Mouse (Mus musculus) testis, adult 2 months (tissue): ENCODE measurements at regions not wholly inside any gene's neighbourhood (a gene's known extent, or its start where the extent isn't known, plus 50 kb on each side); places are given as distances from the start of the nearest gene placed in this dataset.
A peak's percentile ranks its signal among the peaks of the same experiment; 100 is the strongest.

Experiments
- H3K27ac ChIP-seq: fragments of 200-500 bp; 2 replicates; pipeline ENCODE4 v1.5.1; 2012; ENCODE audit warnings: low read depth, low read length; ENCODE audit not compliant: control insufficient read depth, insufficient read depth
- H3K27me3 ChIP-seq: fragments of 200-500 bp; 2 replicates; pipeline ENCODE4 v1.6.1; 2012; ENCODE audit warnings: mild to moderate bottlenecking, low read length, moderate library complexity; ENCODE audit not compliant: control insufficient read depth, insufficient read depth
- H3K36me3 ChIP-seq: fragments of 200-500 bp; 2 replicates; pipeline ENCODE4 v1.6.1; 2012; ENCODE audit warnings: mild to moderate bottlenecking, low read length; ENCODE audit not compliant: control insufficient read depth, insufficient read depth
- H3K4me1 ChIP-seq: fragments of 200-500 bp; 2 replicates; pipeline ENCODE4 v1.6.1; 2012; ENCODE audit warnings: low read length; ENCODE audit not compliant: control insufficient read depth, insufficient read depth
- H3K4me3 ChIP-seq: fragments of 200-500 bp; 2 replicates; pipeline ENCODE4 v1.5.1; 2012; ENCODE audit warnings: low read depth, mild to moderate bottlenecking, low read length, moderate library complexity, mixed read lengths; ENCODE audit not compliant: control insufficient read depth
- CTCF ChIP-seq: fragments of 200-500 bp; IDR thresholded peaks from 2 replicates; pipeline ENCODE4 v1.5.1; 2012; ENCODE audit warnings: low read depth, mild to moderate bottlenecking, inconsistent platforms, low read length, moderate library complexity; ENCODE audit not compliant: control insufficient read depth, insufficient read depth, insufficient replicate concordance
- POLR2A ChIP-seq: fragments of 200-500 bp; IDR thresholded peaks from 2 replicates; pipeline ENCODE4 v1.6.1; 2012; ENCODE audit warnings: low read depth, mild to moderate bottlenecking, inconsistent platforms, low read length, moderate library complexity; ENCODE audit not compliant: control insufficient read depth

GRCm38 (mm10) chr3:149233691-149234131, 243.4 kb upstream of the Adgrl2 start:
- Histone ChIP-seq H3K27me3 (no peaks in the 10 kb centered on the region), H3K27ac (peak overlapping the region; percentile 59), H3K36me3 (no peaks in the 10 kb centered on the region), H3K4me1 (no peaks in the 10 kb centered on the region), H3K4me3 (no peak overlapping the region)
- TF ChIP-seq CTCF (no peak), POLR2A (no peak)

DNA sequence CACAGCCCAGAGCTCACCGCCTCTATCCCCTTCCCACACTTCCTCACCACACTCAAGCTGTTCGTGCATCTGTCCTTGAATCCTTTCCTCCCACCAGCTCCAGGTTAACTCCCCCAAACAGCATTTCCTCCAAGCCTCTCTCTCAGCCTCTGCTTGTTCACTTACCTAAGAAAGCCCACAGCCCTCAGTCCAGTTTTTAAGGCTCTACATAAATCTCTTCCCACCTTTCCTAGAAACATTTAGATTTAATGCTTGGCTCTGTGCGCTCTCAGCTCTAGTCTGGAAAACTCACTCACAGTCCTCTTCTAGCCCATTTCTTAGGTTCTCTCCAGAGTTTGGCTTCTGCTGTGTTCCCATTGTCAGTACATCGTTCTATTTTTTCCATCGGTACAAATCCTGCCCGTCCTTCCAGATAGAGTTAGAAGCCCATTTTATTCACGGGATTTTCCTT, 242.9 kb upstream of the Adgrl2 start:
- Histone ChIP-seq H3K27ac (peak overlapping the region; percentile 59), H3K27me3 (no peaks in the 10 kb centered on the region), H3K4me1 (no peaks in the 10 kb centered on the region), H3K36me3 (no peaks in the 10 kb centered on the region), H3K4me3 (no peak overlapping the region)
- TF ChIP-seq POLR2A = no peak
- TF ChIP-seq CTCF = no peak

GRCm38 (mm10) chr3:149231346-149231745, 241.0 kb upstream of the Adgrl2 start:
- no peak for TF ChIP-seq CTCF
- TF ChIP-seq POLR2A = no peak

GRCm38 (mm10) chr3:149227556-149227955, 237.2 kb upstream of the Adgrl2 start:
- H3K36me3 ChIP-seq = no peaks in the 10 kb centered on the region
- H3K4me1 ChIP-seq = no peaks in the 10 kb centered on the region
- H3K27me3 ChIP-seq = no peaks in the 10 kb centered on the region
- TF ChIP-seq POLR2A (no peak), CTCF (no peak)
- no peak overlapping the region for H3K27ac ChIP-seq
- no peak overlapping the region for H3K4me3 ChIP-seq

More at GRCm38 (mm10) chr3:149231346-149231745, 241.0 kb upstream of the Adgrl2 start:
- Histone ChIP-seq H3K27ac (no peak overlapping the region), H3K4me1 (no peaks in the 10 kb centered on the region), H3K27me3 (no peaks in the 10 kb centered on the region), H3K4me3 (no peak overlapping the region), H3K36me3 (no peaks in the 10 kb centered on the region)

DNA sequence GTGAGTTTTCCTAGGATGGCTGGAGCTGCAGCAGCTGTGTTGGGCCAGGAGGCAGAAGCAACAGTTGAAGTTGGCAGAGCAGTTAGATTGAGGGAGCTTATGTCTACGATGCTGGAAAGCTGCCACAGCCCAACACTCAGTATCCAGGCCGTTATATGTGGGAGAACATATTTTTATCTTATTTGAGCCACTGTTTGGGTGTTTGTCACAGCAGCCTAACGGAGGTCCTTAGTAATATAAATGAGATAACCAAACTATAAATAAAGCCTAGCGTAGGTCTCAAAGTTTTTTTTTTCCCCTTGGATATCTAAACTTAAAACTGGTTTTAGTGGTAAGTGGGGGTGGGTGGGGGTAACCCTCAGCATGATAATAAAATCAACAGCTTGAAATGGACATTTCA, 236.4 kb upstream of the Adgrl2 start:
- H3K27me3 ChIP-seq = no peaks in the 10 kb centered on the region
- no peak overlapping the region for H3K27ac ChIP-seq
- TF ChIP-seq CTCF (no peak), POLR2A (no peak)
- H3K36me3 ChIP-seq = no peaks in the 10 kb centered on the region
- no peak overlapping the region for H3K4me3 ChIP-seq
- no peaks in the 10 kb centered on the region for H3K4me1 ChIP-seq

DNA sequence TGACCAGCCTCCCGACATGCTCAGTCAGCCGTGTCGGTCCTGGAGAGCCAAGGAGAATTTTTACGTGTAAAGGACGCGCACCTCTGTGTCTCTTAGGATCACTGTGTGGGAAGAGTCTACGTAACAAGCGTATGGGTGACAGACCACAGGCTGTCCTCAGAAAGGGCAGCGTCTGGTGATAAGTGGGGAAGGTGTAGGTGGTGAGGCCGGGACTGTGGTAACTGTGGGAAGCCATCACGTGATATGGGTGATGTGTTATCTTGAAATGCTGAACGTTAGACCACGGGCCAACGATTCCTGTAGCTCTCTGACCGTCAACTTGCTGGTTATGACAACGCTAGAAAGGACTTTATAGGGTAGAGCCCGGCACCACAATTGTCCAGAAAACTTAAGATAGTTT, 235.3 kb upstream of the Adgrl2 start:
- Histone ChIP-seq H3K4me3 (peak overlapping the region; percentile 10; the same call in 1 of the 2 replicates), H3K27me3 (no peaks in the 10 kb centered on the region), H3K4me1 (no peaks in the 10 kb centered on the region), H3K27ac (no peak overlapping the region), H3K36me3 (no peaks in the 10 kb centered on the region)
- TF ChIP-seq CTCF (no peak), POLR2A (no peak)

GRCm38 (mm10) chr3:149224271-149224670, 233.9 kb upstream of the Adgrl2 start:
- H3K4me3 ChIP-seq = no peak overlapping the region
- H3K4me1 ChIP-seq = no peaks in the 10 kb centered on the region
- H3K36me3 ChIP-seq = no peaks in the 10 kb centered on the region
- no peaks in the 10 kb centered on the region for H3K27me3 ChIP-seq
- TF ChIP-seq CTCF = no peak
- no peak overlapping the region for H3K27ac ChIP-seq

DNA sequence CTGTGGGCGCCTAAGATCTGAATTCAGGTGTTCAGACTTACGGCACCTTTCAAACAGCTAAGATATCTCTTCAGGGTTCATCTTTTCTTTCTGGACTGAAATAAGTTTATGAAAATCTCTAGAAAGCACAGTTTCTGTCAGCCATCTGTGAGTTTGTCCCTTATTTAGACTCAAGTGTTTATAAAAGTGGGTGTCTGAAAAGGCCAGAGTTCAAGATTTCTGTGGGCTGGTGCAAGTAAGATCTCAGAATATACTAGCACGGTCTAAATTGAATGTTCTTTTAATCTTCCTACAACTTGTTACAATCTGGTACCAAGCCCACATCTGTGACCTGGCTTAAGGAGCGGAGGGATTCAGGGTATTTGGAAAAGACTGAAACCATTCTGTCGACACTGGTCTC, 233.4 kb upstream of the Adgrl2 start:
- Histone ChIP-seq H3K36me3 (no peaks in the 10 kb centered on the region), H3K27ac (no peak overlapping the region), H3K27me3 (no peaks in the 10 kb centered on the region), H3K4me1 (no peaks in the 10 kb centered on the region), H3K4me3 (no peak overlapping the region)
- no peak for TF ChIP-seq CTCF
- TF ChIP-seq POLR2A = no peak
